Mouse (Mus musculus): ENCODE results near the gene Tob1. TPM values are rescaled to one million over a fixed set of nuclear protein-coding genes. Genes with fewer than 3 reads are reported as not detected.

Tob1 gene
- total and polyA plus RNA-seq, 3 experiments, result 208 to 332 (median 296) TPM

Other genes with a start within 250 kb of the Tob1 start
- 100 to 1,000 TPM in 1 of 2 experiments, 10 to 100 TPM in 1; 66.2 to 106 TPM for gene Gm20390, start 243.2 kb upstream of the Tob1 start, total RNA-seq (2021)
- gene Gm20390, start 243.2 kb upstream of the Tob1 start, polyA plus RNA-seq (2012; rRNA removed), result 11.1 and 11.7 TPM in 2 replicates
- gene Nme1, start 242.9 kb upstream of the Tob1 start, total RNA-seq (2021), result 10 to 100 TPM; 25.2 to 40.0 TPM
- gene Nme1, start 242.9 kb upstream of the Tob1 start, polyA plus RNA-seq (2012; rRNA removed), result 45.5 and 58.5 TPM in 2 replicates
- 100 to 1,000 TPM in 1 of 2 experiments, 10 to 100 TPM in 1; 88.5 to 100 TPM for gene Spag9, start 215.4 kb upstream of the Tob1 start, total RNA-seq (2021)
- 24.5 and 39.7 TPM in 2 replicates for gene Spag9, start 215.4 kb upstream of the Tob1 start, polyA plus RNA-seq (2012; rRNA removed)
- gene Wfikkn2, start 34.6 kb downstream of the Tob1 start, total RNA-seq (2021), result 1 to 10 TPM in 1 of 2 experiments, under 1 TPM in 1; 0.55 to 1.3 TPM
- gene Wfikkn2, start 34.6 kb downstream of the Tob1 start, polyA plus RNA-seq (2012; rRNA removed), result 0.32 and 0.52 TPM in 2 replicates
- gene Gm21885, start 70.4 kb downstream of the Tob1 start, total RNA-seq (2021), result not detected
- not detected in 2 replicates for gene Gm21885, start 70.4 kb downstream of the Tob1 start, polyA plus RNA-seq (2012; rRNA removed)
- gene Luc7l3, start 110.5 kb downstream of the Tob1 start, total RNA-seq (2021), result 10 to 100 TPM; 59.5 to 63.7 TPM
- 2.3 and 2.6 TPM in 2 replicates for gene Luc7l3, start 110.5 kb downstream of the Tob1 start, polyA plus RNA-seq (2012; rRNA removed)
- gene Ankrd40, start 116.5 kb downstream of the Tob1 start, total RNA-seq (2021), result 100 to 1,000 TPM; 163 to 189 TPM
- 175 and 195 TPM in 2 replicates for gene Ankrd40, start 116.5 kb downstream of the Tob1 start, polyA plus RNA-seq (2012; rRNA removed)
- gene Abcc3, start 181.5 kb downstream of the Tob1 start, total RNA-seq (2021), result 1 to 10 TPM; 6.2 to 7.5 TPM
- 5.8 and 5.9 TPM in 2 replicates for gene Abcc3, start 181.5 kb downstream of the Tob1 start, polyA plus RNA-seq (2012; rRNA removed)

All from adrenal gland, adult 2 months (tissue).